Mouse (Mus musculus) cortical plate, adult 2 months (tissue): ENCODE data around the gene Sema4f.

Experiments
- CTCF ChIP-seq: fragments of 200-500 bp; IDR thresholded peaks from 2 replicates; pipeline ENCODE4 v1.5.1; 2011; ENCODE audit warnings: mild to moderate bottlenecking, control low read depth, low read length; ENCODE audit not compliant: insufficient read depth; ENCODE audit errors: extremely low read depth
- POLR2A ChIP-seq: fragments of 200-500 bp; IDR thresholded peaks from 2 replicates; pipeline ENCODE4 v1.6.1; 2011; ENCODE audit warnings: mild to moderate bottlenecking, low read length, control low read depth; ENCODE audit not compliant: insufficient read depth; ENCODE audit errors: extremely low read depth

- TF ChIP-seq CTCF (no peak), POLR2A (no peak)
Observed at GRCm38 (mm10) chr6:82940765-82941164, 1.2 kb upstream of the Sema4f start.
